Mouse (Mus musculus) G1E (cell line): ENCODE results near the gene Masp2.

Source experiments
- CTCF ChIP-seq: IDR thresholded peaks from 2 replicates; pipeline ENCODE4 v1.5.1; 2012; ENCODE audit warnings: low read depth, low read length, inconsistent platforms, mixed read lengths
- GATA2 ChIP-seq: IDR thresholded peaks from 2 replicates; pipeline ENCODE4 v1.6.1; 2012; ENCODE audit warnings: low read depth, low read length, inconsistent platforms, borderline replicate concordance
- TAL1 ChIP-seq: conservative IDR thresholded peaks from 2 replicates; pipeline ENCODE4 v1.6.1; 2012; ENCODE audit warnings: low read depth, low read length, inconsistent platforms, mixed read lengths

DNA sequence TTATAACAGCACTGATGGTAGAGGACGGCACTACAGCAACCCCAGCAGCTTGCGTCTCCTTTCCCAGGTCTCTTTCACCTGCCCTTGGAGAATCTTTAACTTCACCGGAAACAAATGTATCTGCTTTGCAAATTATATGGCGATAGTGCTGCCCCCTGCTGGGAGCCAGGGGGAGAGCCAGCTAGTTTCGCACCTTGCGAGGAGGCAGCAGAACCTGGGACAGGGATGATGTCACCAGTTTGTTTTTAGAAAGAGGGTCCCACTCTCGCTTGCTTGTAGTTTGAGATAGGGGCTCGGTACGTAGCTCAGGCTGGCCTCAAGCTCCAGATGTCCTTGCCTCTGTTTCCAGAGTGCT, 41.8 kb downstream of the Masp2 start:
- TF ChIP-seq GATA2 (no peak), CTCF (peak; percentile 86), TAL1 (no peak)
